Mouse (Mus musculus) forelimb bud, embryonic 11.5 days (tissue): Measurements from ENCODE around the gene Wbp1l.
"Not testable (repeated sequence)": the region's sequence is repeated elsewhere in the genome, so short reads cannot be mapped to it uniquely, and the experiment has no call there.

Experiments used
- DNase-seq: peaks from one replicate; pipeline ENCODE4 v3.0.0-alpha.2; 2012; ENCODE audit warnings: low read depth, low spot score

Wbp1l gene

DNA sequence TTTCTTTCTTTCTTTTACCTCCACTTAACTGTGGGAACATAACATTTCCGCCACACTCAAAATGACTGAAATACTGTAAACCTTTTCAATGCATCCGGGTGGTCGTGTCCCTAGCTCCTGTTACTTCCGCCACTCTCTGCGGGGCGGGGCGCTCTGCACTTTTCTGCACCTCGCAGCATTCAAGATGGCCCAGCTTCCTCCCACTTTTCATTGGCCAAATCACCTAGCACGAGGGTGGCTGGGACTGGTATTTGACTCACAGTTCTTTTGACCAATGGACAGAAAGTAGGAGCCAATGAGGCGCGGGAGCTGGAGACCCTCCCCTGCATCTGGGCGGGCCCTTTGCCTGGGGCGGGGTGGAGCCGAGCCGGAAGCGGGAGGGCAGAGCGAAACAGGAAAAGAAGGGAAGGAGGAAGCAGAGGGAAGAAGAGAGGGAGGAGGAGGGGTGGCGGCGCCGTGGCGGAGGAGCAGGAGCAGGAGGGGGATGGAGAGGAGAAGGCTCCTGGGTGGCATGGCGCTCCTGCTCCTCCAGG lies at the start of gene Wbp1l:
TSS of gene Wbp1l (plus strand) at position 365 of the 533 bp plus-strand sequence.
- DNase-seq: peak; percentile 99

DNA sequence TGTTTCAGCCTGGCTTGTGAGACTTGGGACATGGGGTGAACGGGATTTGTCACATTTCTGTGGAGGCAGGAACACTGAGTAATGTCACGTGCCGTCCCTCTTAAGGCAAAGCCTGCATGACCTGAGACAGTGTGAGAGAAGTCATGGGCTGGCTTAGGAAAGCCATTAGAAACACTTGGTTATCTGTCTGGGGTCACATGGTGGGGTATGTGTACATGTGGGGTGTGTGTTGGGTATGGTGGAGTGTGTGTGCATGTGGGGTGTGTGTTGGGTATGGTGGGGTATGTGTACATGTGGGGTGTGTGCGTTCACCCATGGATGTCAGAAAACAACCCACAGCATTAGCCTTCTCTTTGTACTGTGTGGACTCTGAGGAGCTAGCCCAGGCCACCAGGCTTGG lies 48.5 kb upstream of the Wbp1l start:
- DNase-seq: no peak

DNA sequence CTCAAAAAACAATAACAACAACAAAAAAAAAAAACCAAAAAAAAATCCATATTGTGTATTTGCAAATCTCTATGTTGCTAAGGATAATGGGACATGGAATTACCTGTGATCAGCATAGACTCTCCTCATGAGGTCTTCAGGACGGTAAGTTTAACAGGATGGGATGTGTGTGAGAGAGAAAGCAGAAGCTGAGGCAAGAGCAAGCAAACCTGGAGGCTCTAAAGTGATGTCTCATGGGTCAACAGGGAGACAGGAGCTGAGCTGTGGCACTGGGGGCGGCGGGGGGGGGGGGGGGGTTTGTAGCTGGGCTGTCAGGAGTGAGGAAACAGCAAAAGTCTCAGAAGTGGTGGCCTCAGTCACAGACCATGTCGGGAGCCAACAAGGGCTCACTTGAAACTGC lies 46.4 kb upstream of the Wbp1l start:
- DNase-seq: no peak

DNA sequence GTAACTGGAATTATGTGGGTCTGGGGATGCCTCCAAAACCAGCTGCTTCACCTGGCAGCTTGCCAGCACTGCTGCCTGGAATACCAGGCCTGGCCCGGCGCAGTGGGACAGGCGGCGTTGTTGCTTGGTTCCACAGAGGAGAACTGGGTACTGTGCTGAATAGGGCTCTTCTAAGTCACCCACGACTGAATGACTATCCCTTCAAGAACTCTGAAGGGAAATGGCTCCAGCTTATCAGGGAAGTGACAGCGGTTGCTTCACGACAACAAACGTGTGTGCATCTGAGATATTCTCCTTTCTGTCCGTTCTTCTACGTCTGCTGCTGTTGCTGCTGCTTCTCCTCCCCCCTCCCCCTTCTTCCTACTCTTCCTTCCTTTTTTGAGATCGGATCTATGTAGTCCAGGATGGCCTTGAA lies 45.3 kb upstream of the Wbp1l start:
- DNase-seq: no peak

DNA sequence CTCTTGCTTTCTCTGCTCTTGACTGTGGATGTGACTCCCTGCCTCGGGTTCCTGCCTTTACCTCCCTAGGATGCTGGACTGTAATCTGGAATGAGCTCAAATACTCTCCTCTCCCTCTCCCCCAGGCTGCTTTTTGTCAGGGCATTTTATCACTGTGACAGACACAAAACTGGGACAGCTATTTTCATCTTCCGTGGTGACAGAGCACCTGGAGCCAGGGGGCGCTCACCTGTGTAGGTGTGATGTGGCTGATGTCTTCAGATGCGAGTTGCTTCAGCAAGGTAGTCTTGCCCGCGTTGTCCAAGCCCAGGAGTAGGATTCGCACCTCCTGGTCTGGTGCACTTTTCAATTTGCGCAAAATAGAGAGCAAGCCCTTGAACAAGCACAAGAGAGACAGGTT lies 40.9 kb upstream of the Wbp1l start:
- no peak for DNase-seq

DNA sequence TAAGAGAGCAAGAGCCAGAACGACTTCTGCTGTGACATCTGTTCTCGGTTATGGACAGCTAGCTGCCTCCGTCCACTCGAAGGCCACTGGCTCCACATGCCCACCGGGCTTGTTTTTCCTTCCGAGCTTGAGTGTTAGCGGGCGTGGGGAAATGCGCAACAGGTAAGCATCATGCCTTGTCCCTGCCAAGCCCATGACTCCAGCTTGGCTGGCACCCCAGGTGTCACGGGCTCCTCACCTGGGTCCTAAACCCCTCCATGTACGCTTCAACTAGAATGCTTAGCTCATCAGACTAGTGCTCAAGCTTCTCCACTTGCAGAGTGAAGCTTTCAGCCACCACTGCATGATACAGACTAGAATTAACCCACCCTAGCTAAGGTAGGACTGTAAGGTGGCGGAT lies 40.3 kb upstream of the Wbp1l start:
- no peak for DNase-seq

DNA sequence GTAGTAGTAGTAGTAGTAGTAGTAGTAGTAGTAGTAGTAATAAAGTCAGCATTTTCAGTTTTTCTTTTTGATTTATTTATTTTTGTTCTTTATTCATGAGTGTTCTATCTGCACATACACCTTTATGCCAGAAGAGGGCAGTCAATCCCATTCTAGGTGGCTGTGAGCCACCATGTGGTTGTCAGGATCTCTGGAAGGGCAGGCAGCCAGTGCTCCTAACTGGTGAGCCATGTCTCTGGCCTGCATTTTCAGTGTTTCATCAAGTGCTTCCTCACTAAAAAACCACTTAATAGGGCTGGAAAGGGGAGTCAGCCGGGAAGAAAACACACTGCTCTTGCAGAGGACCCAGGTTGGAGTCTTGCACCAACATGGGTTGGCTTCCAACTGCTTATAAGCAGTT lies 36.8 kb upstream of the Wbp1l start:
- peak; percentile 66 for DNase-seq

DNA sequence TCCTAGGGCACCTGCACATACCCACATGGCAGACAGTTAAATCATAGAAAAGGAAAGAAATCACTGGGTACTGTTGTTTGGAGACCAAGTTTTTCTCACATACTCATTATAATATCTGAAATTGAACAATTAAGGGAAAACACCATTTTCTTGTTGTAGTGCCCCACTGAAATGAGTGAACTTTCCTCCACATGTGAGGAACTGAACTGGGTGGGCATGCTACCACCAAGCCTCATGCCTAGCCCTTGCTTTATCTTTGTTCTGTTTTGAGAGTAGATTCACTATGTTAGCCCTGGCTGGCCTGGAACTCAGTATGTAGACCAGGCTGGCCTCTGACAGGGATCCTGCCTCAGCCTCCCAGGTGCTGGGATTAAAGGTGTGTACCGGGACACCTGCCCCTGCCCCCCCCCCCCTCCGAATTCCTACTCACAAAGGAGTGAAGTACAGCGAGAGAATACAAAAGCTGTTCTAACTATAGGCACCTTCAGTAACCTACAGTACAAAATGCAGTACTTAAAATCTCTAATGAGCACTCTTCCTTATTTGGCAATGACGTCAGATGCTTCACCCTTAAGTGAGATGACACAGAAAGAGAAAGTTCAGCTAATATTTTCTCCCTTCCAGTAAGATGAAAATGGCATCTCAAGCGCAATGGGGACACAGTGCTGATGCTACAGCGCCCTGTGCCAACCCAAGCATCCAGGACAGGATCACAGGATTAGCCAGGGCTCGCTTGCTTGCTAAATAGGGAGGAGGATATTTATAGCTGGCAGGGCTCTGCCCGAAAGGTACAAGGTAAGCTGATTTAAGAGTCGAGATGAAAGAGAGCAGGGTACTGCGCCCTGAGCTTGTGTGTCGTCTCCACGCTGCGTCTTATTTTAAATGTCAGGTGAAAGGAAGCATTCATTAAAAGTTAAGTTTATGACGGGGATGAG lies 36.0 kb upstream of the Wbp1l start:
- DNase-seq: no peak

DNA sequence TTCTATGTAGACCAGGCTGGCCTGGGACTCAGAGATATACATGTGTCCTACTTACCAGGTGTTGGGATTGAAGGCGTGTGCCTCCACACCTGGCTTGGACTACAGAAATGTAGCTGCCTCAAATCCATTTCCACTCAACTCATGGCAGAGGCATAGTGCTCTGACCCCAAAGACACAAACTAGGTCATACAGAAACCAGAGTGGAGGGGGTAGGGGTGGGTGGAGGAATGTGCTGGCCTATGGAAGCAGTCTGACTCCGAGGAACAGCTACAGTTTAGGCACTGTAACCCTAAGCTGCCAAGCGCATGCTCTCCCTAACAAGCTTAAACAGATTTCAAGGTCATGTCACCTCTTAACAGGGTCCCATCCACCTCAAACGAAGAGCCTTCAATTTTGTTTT lies 35.3 kb upstream of the Wbp1l start:
- no peak for DNase-seq

DNA sequence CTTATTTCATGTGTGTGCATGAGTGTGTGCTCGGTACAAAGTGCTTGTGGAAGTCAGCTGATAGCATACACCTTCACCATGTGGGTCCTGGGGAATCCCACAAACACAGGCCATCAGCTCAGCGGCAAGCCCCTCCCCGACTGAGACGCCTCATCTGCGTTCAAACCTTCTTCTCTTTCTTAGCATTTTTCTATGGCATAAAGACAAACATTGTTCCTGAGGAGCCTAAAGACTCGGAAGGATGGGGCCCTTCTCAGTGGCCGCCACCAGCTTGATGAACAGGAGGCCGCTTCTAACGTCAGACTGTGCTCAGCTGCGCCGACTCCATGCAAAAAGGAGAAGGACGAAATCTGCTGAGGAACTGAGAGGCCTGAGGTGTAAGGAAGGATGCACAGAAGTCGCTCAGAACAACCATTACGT lies 34.8 kb upstream of the Wbp1l start:
- DNase-seq: no peak

DNA sequence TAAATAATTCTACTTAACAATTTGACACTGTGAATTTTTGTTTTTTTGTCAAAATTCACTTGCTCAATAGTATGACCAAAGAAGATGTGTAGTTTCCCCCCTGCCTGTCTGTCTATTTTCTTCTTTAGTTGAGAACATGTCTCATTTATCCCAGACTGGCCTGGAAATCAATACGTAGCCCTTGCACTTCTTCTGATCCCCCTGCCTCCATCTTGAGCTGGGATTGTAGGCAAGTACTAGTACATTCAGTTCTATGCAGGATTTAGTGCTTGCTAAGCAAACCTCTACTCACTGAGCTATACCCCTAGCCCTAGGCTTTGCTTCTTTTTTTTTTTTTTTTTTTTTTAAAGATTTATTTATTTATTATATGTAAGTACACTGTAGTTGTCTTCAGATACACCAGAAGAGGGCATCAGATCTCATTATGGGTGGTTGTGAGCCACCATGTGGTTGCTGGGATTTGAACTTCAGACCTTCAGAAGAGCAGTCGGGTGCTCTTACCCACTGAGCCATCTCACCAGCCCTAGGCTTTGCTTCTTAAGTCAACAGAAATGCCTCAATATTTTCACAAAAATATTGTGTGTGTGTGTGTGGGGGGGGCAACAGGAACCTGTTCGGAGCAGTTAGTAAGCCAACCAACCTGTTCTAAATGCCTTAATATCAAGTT lies 27.5 kb upstream of the Wbp1l start:
- DNase-seq: not testable (repeated sequence)

DNA sequence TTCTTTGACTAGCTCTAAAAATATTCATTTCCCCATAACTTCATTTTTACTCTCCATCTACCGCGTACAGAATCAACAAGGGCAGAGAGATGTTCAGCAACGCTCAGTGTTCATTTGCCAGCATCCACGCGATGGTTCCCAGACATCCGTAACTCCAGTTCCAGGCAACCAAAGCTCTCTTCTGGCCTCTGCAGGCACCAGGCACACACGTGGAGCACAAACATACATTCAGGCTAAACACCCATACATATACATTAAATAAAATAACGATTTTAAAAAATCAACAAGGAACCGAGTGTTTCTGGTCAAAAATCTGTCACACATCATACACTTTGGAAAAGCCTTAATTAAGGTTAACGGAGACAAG lies 27.0 kb upstream of the Wbp1l start:
- DNase-seq: no peak

DNA sequence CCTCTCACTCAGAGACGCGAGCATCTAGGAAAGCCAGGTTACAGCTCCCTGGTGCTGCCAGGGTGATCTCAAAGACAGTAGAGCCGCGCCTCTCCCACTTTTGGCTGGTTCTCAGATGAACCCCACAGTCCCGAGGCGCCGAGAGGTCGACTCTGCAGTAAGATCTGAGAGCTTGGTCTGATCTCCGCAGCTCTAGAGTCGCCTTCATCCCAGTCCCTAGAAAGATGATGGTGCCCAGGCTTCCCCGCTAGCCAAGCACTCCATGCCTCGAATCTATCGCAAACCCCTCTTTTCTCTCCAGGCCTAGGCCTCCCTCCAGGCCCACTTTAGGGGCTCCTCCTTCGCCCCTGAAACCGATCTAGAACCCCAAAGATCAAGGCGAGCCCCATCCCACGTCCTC lies 26.3 kb upstream of the Wbp1l start:
- DNase-seq: no peak

DNA sequence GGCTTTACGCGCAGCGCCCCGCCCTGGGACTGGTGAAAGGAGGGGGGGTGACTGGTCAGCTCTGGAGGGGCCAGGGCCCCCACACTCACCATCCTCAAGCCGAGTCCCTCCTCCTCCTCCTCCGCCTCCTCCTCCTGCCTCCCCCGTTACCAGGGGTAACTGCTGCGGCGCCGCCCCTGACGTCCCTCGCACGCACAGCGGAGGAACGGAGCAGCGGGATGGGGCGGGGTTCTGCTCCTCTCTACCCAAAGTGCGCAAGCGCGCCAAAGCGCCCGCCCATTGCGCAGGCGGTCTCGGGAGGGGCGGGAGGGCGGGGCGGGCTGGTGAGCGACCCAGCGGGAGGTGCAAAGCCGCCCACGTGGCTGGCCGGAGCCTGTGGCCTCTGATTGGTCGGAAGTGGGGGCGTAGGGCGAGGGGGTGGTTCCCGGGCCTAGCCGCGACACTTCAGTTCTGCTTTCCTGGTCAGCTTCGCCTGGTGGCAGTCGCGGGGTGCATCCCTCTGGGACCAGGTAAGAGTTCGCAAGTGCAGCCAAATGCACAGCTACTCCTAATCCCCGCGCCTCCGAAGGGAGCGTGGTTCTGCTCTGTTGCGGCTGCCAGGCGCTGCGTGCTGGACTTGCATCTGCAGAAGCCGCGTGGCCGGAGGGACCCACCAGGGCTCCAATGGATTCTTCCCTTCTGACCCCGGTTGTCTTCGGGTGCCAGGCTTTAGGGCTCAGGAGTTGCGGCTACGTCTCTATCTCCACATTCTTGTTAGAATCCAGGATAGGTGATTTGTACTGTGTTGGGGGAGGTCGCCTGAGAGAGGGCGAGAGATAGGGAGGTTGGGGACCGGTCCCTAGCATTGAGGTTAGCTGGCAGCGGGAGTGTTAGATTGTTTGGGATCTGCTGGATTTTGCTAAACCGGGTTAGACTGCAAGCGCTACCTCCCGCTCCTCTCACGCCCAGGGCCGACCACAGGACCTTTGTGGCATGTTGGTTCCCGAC lies 25.6 kb upstream of the Wbp1l start, which contains the start of the genes Arl3 and Sfxn2:
TSS of gene Arl3 (minus strand) at position 248 of the 987 bp plus-strand sequence.
TSS of gene Sfxn2 (plus strand) at position 415 of the 987 bp plus-strand sequence.
- peak; percentile 97 for DNase-seq

DNA sequence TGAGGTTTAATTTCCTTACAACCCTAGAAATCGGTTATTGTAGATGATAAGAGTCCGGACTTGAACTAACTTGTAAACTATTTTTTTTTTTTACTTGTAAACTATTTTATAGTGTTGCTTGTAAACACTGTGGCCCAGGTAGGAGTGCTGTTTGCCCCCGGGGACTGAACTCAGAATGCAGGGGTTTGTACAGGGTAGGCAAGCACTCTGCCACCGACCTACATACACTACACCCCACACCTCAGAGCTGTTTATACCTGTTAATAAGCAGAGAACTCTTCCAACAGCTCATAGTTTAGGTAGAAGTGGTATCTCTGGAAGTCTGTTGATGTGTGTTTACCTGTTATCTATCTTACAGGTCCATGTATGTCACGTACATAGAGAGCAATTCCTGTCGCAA lies 24.9 kb upstream of the Wbp1l start:
- no peak for DNase-seq

DNA sequence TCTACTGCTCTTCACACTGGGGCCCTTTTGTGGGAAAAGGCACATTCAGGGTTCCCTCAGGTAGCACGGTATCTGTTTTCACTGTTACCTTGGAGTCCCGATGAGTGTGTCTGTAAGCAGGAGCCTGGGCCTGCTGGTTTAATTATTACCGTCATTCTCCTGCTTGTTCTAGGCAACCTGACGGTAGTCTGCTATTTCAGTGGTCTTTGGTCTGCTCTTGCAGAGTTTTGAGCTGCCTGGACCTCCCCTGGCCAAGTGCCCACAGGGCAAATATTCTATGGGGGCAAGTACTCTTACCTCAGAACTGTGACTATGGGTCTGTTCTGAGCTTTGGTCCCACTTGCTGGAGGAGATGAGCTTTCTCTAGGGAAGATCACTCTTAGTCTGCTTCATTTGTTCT lies 23.7 kb upstream of the Wbp1l start:
- no peak for DNase-seq

DNA sequence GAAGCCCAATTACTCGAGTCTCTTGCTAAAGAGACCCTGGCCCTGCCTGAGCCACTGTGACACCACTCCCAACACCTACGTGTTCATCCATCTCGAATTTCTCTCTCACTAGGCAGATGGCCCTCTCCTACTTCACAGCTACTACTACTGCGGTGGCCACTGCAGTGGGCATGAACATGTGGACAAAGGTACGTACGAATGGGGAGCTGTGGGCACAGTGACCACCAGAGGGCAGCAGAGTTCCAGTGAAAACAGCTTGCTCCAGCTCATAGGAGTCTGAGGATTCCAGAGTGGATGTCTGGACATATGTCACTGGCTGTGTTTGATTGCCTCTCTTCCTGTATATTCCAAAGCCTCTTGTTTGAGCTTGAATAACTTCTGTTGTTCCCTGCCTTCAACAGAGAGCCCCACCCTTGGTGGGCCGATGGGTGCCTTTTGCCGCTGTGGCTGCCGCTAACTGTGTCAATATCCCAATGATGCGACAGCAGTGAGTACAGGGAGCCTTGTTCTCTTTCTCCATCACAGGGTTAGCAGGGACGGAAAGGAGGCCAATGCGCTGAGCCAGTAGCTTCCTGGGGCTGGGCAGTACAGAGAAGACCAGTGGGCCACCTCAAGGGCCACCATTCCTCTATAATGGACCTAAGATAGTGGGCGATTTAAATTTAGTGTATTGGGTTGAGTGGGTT lies 10.9 kb upstream of the Wbp1l start:
- peak; percentile 90 for DNase-seq

DNA sequence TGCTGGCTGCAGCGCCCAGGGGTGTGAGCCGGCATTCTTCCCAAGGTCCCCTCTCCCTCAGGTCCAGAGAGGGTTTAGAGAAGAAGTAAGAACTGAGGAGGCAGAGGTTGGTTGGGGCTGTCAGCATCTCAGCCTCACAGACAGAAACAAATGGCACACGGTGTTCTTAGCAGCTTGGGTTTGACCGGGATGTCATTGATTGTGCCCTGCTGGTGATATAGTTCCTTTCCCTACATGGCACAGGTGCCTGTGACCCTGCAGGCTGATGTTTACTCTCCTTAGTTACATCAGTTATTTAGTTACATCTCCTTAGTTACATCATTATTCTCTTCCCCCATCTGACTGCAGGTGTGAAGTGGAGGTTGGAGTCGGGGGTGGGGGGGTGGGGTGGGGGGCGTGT lies 7.3 kb upstream of the Wbp1l start:
- DNase-seq: no peak

DNA sequence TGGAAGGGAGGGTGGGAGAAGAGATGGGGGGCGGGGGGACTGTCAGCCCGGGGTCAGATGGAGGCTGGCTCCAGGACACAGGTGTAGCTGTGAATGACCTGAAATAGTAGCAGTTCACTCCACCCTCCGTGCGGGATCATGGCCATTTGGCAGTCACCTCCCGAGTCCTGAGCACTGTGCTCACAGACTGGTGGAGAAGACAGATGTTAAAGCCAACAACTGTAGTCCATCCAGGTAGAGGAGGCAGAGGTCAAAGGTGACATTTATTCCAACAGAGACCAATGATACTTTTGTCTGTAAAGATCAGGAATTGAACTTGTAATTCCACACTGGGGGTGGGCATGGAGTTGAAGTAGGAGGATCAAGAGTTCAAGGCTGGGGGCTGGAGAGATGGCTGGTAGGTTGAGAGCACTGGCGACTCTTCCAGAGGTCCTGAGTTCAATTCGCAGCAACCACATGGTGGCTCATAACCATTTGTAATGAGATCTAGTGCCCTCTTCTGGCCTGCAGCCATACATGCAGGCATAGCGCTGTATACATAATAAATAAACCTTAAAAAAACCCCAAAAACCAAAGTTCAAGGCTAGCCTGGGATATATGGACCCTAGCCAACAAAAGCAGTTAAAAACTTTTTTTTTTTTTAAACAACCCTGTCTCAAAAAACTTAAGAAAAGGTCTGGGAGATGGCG lies 6.0 kb upstream of the Wbp1l start:
- DNase-seq: no peak

DNA sequence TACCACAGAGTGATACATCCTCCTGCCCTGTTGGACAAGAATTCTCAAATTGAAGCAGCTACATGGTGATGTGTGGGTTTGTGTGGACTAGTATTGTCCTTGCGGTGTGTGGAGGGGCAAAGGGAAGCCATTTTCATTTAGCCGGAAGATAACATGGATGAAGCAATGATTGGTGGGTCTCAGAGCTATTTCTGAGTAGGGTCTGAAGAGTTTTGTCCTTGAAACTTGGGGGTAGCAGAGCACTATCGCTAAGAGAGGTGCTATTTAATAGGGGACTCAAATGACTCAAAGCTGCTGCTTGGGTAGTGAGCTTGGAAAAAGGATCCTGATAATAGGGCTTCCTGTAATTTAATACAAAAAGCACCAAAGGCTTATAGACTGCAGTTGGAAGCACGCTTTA lies 697 bp upstream of the Wbp1l start:
- DNase-seq: no peak
